Mouse (Mus musculus) cerebellum, postnatal 4 days (tissue): ENCODE measurements at regions not wholly inside any gene's neighbourhood (a gene's known extent, or its start where the extent isn't known, plus 50 kb on each side); places are given as distances from the start of the nearest gene placed in this dataset.

ENCODE experiments used
- DNase-seq, 2 experiments: peaks; one replicate each; pipeline ENCODE4 v3.0.0; 2022; ENCODE audit warnings: low spot score in 2 of 2, mixed read lengths in 1 of 2

- DNase-seq = no peak
Observed at GRCm38 (mm10) chr10:56892666-56893209, 515.6 kb downstream of the Gja1 start.

GRCm38 (mm10) chr10:56893210-56893705 lies 516.1 kb downstream of the Gja1 start:
- peak in 1 of 2 experiments; percentile 17 for DNase-seq

- no peak for DNase-seq
Observed at GRCm38 (mm10) chr10:56899640-56900274, 522.6 kb downstream of the Gja1 start.

GRCm38 (mm10) chr10:56900914-56901313 lies 523.8 kb downstream of the Gja1 start:
- no peak for DNase-seq

- no peak for DNase-seq
Observed at GRCm38 (mm10) chr10:56912711-56913110, 535.6 kb downstream of the Gja1 start.

GRCm38 (mm10) chr10:56914103-56914502 lies 537.0 kb downstream of the Gja1 start:
- DNase-seq = no peak

- no peak for DNase-seq
Observed at GRCm38 (mm10) chr10:56918412-56918811, 541.3 kb downstream of the Gja1 start.

GRCm38 (mm10) chr10:56920711-56921672 lies 543.9 kb downstream of the Gja1 start:
- peak in 1 of 2 experiments; percentile 13 for DNase-seq

GRCm38 (mm10) chr10:56935174-56935573 lies 551.0 kb upstream of the Hsf2 start:
- no peak for DNase-seq

- no peak for DNase-seq
Observed at GRCm38 (mm10) chr10:56941972-56942371, 544.2 kb upstream of the Hsf2 start.

GRCm38 (mm10) chr10:56944434-56945145 lies 541.6 kb upstream of the Hsf2 start:
- DNase-seq = no peak

- no peak for DNase-seq
Observed at GRCm38 (mm10) chr10:56956728-56957127, 529.5 kb upstream of the Hsf2 start.

GRCm38 (mm10) chr10:56962096-56962807 lies 523.9 kb upstream of the Hsf2 start:
- DNase-seq = no peak

GRCm38 (mm10) chr10:56963215-56963614 lies 523.0 kb upstream of the Hsf2 start:
- no peak for DNase-seq

- DNase-seq = peak in 1 of 2 experiments; percentile 4
Observed at GRCm38 (mm10) chr10:56968913-56969312, 517.3 kb upstream of the Hsf2 start.

- no peak for DNase-seq
Observed at GRCm38 (mm10) chr10:56974812-56975211, 511.4 kb upstream of the Hsf2 start.

- no peak for DNase-seq
Observed at GRCm38 (mm10) chr10:56979601-56980000, 506.6 kb upstream of the Hsf2 start.

GRCm38 (mm10) chr10:56980821-56981220 lies 505.4 kb upstream of the Hsf2 start:
- no peak for DNase-seq

GRCm38 (mm10) chr10:56982526-56983190 lies 503.5 kb upstream of the Hsf2 start:
- no peak for DNase-seq

GRCm38 (mm10) chr10:56994969-56995368 lies 491.2 kb upstream of the Hsf2 start:
- DNase-seq = no peak
